Mouse (Mus musculus) intestine, embryonic 16.5 days (tissue): ENCODE measurements around the gene Fam207a. TPM values are rescaled to one million over a fixed set of nuclear protein-coding genes. Genes with fewer than 3 reads are reported as not detected.

Experiments
- ATAC-seq: fragments of 200-750 bp; cut with Nextera tagmentation; 2 replicates; pipeline ENCODE4 v1.8.0; 2017; ENCODE audit warnings: moderate TSS enrichment, moderate library complexity
- H3K27ac ChIP-seq: fragments of 300-500 bp; sonication (generic); 2 replicates; pipeline ENCODE4 v1.5.1; 2014; ENCODE audit warnings: mild to moderate bottlenecking, low read length
- H3K27me3 ChIP-seq: fragments of 300-500 bp; sonication (generic); replicated peaks from 2 replicates; pipeline ENCODE4 v1.6.1; 2014; ENCODE audit warnings: low read length, control low read depth, mixed read lengths; ENCODE audit not compliant: control insufficient read depth, insufficient read depth
- H3K36me3 ChIP-seq: fragments of 300-500 bp; sonication (generic); 2 replicates; pipeline ENCODE4 v1.6.1; 2014; ENCODE audit warnings: low read length, control low read depth; ENCODE audit not compliant: control insufficient read depth, insufficient read depth
- H3K4me1 ChIP-seq: fragments of 300-500 bp; sonication (generic); 2 replicates; pipeline ENCODE4 v1.6.1; 2014; ENCODE audit warnings: low read length, control low read depth, mixed read lengths; ENCODE audit not compliant: control insufficient read depth, insufficient read depth
- H3K4me2 ChIP-seq: fragments of 300-500 bp; sonication (generic); 2 replicates; pipeline ENCODE4 v1.6.1; 2014; ENCODE audit warnings: low read depth, low read length, control low read depth
- H3K4me3 ChIP-seq: fragments of 300-500 bp; sonication (generic); 2 replicates; pipeline ENCODE4 v1.5.1; 2014; ENCODE audit warnings: mild to moderate bottlenecking, low read length
- H3K9ac ChIP-seq: fragments of 300-500 bp; sonication (generic); 2 replicates; pipeline ENCODE4 v1.6.1; 2014; ENCODE audit warnings: low read depth, low read length
- H3K9me3 ChIP-seq: fragments of 300-500 bp; sonication (generic); 2 replicates; pipeline ENCODE4 v1.6.1; 2016; ENCODE audit warnings: low read length, control low read depth; ENCODE audit not compliant: control insufficient read depth
- WGBS: fragments of 180-500 bp; shearing (Covaris S2); extraction: QIAGEN DNeasy Blood & Tissue Kit; methylation state at CpG from one replicate; pipeline ENCODE4 v1.1.7; 2014; 5-methylcytosine and 5-hydroxymethylcytosine counted together
- polyA plus RNA-seq: library from polyadenylated mRNA; unstranded; fragments of >200 nt; fragmentation: Nextera tagmentation; extraction: Ambion mirVana; gene quantifications from 2 replicates; pipeline ENCODE4 v1.2.1, GENCODE M21; 2015

Gene Fam207a
- polyA plus RNA-seq, 1 experiment from 2014 or later = 43.8 TPM

GRCm38 (mm10) chr10:77520497-77520896 lies 4.9 kb upstream of the Fam207a start:
- Histone ChIP-seq H3K9ac (no peak overlapping the region), H3K4me1 (peaks cover 9% of the 10 kb centered on the region), H3K4me3 (no peak overlapping the region), H3K4me2 (no peak overlapping the region), H3K9me3 (no peaks in the 10 kb centered on the region), H3K27me3 (no peaks in the 10 kb centered on the region), H3K27ac (no peak overlapping the region), H3K36me3 (no peaks in the 10 kb centered on the region)
- 78% methylated on average over 5 of the region's 5 CpGs for WGBS
- no peak for ATAC-seq

GRCm38 (mm10) chr10:77519191-77519590 lies 3.6 kb upstream of the Fam207a start:
- Histone ChIP-seq H3K27ac (no peak overlapping the region), H3K36me3 (peaks cover under 1% of the 10 kb centered on the region; the same call in 1 of the 2 replicates), H3K27me3 (no peaks in the 10 kb centered on the region), H3K9me3 (no peaks in the 10 kb centered on the region), H3K4me3 (no peak overlapping the region), H3K4me2 (no peak overlapping the region), H3K4me1 (peaks cover 16% of the 10 kb centered on the region), H3K9ac (no peak overlapping the region)
- no peak for ATAC-seq
- 74% methylated on average over 3 of the region's 3 CpGs for WGBS

- Histone ChIP-seq H3K27ac (no peak overlapping the region), H3K4me2 (no peak overlapping the region), H3K9ac (no peak overlapping the region), H3K36me3 (peaks cover 3% of the 10 kb centered on the region; the same call in 1 of the 2 replicates), H3K4me3 (no peak overlapping the region), H3K4me1 (peaks cover 18% of the 10 kb centered on the region), H3K9me3 (no peaks in the 10 kb centered on the region), H3K27me3 (no peaks in the 10 kb centered on the region)
- no peak for ATAC-seq
- 92% methylated on average over 5 of the region's 5 CpGs for WGBS
Measured at GRCm38 (mm10) chr10:77517801-77518200, 2.2 kb upstream of the Fam207a start.

- Histone ChIP-seq H3K4me3 (no peak overlapping the region), H3K27ac (no peak overlapping the region), H3K36me3 (peaks cover 3% of the 10 kb centered on the region; the same call in 1 of the 2 replicates), H3K9me3 (no peaks in the 10 kb centered on the region), H3K9ac (peak overlapping the region; percentile 93; the same call in 1 of the 2 replicates), H3K4me2 (no peak overlapping the region), H3K4me1 (peaks cover 18% of the 10 kb centered on the region), H3K27me3 (no peaks in the 10 kb centered on the region)
- ATAC-seq = 0 out of 2 replicates have a peak, but pooled peaks have one; percentile 24
- 20% methylated on average over 20 of the region's 20 CpGs for WGBS
Measured at GRCm38 (mm10) chr10:77517066-77517620, 1.6 kb upstream of the Fam207a start.

GRCm38 (mm10) chr10:77516379-77516951 lies 880 bp upstream of the Fam207a start:
- no peak; the same call in 1 of the 2 replicates for ATAC-seq
- Histone ChIP-seq H3K36me3 (peaks cover 3% of the 10 kb centered on the region; the same call in 1 of the 2 replicates), H3K4me2 (peak overlapping the region; percentile 79), H3K27ac (peak overlapping the region; percentile 81), H3K27me3 (no peaks in the 10 kb centered on the region), H3K4me3 (peak overlapping the region; percentile 81), H3K4me1 (peaks cover 18% of the 10 kb centered on the region), H3K9me3 (no peaks in the 10 kb centered on the region), H3K9ac (peak overlapping the region; percentile 93)
- WGBS = 33% methylated on average over 14 of the region's 14 CpGs

- peak; percentile 58 for ATAC-seq
- Histone ChIP-seq H3K27me3 (no peaks in the 10 kb centered on the region), H3K27ac (peak overlapping the region; percentile 89), H3K9me3 (no peaks in the 10 kb centered on the region), H3K4me2 (peak overlapping the region; percentile 31), H3K4me1 (peaks cover 30% of the 10 kb centered on the region), H3K36me3 (peaks cover 7% of the 10 kb centered on the region), H3K4me3 (peak overlapping the region; percentile 15; the same call in 1 of the 2 replicates), H3K9ac (peak overlapping the region; percentile 36)
- WGBS = 71% methylated on average over 15 of the region's 15 CpGs
Measured at GRCm38 (mm10) chr10:77510225-77510982, 5.2 kb downstream of the Fam207a start.

- Histone ChIP-seq H3K4me1 (peaks cover 27% of the 10 kb centered on the region), H3K27me3 (no peaks in the 10 kb centered on the region), H3K4me2 (peak overlapping the region; percentile 41), H3K36me3 (peaks cover 8% of the 10 kb centered on the region), H3K4me3 (no peak overlapping the region), H3K9me3 (no peaks in the 10 kb centered on the region), H3K9ac (peak overlapping the region; percentile 36), H3K27ac (peak overlapping the region; percentile 89)
- peak; percentile 96 for ATAC-seq
- 35% methylated on average over 12 of the region's 12 CpGs for WGBS
Measured at GRCm38 (mm10) chr10:77509403-77510187, 6.0 kb downstream of the Fam207a start.

- 95% methylated on average over 3 of the region's 3 CpGs for WGBS
Measured at GRCm38 (mm10) chr10:77508744-77509143, 6.8 kb downstream of the Fam207a start.

GRCm38 (mm10) chr10:77507779-77508178 lies 7.8 kb downstream of the Fam207a start:
- Histone ChIP-seq H3K4me2 (no peak overlapping the region), H3K36me3 (peaks cover 10% of the 10 kb centered on the region), H3K4me1 (peaks cover 21% of the 10 kb centered on the region), H3K27ac (no peak overlapping the region), H3K4me3 (no peak overlapping the region), H3K9ac (no peak overlapping the region), H3K9me3 (no peaks in the 10 kb centered on the region), H3K27me3 (no peaks in the 10 kb centered on the region)
- ATAC-seq = no peak
- WGBS = 95% methylated on average over 4 of the region's 4 CpGs

More at GRCm38 (mm10) chr10:77508744-77509143, 6.8 kb downstream of the Fam207a start:
- Histone ChIP-seq H3K4me3 (no peak overlapping the region), H3K36me3 (peaks cover 6% of the 10 kb centered on the region), H3K27ac (no peak overlapping the region), H3K4me1 (peaks cover 21% of the 10 kb centered on the region), H3K9me3 (no peaks in the 10 kb centered on the region), H3K4me2 (no peak overlapping the region), H3K27me3 (no peaks in the 10 kb centered on the region), H3K9ac (0 out of 2 replicates have a peak overlapping the region, but pooled peaks have one; percentile 36)
- ATAC-seq = no peak
